Mouse (Mus musculus) kidney, adult 18-20 months (tissue): Measurements from ENCODE around the gene Chst8.

Experiments used
- DNase-seq: peaks from one replicate; pipeline ENCODE4 v3.0.0; 2021

The Chst8 gene

DNA sequence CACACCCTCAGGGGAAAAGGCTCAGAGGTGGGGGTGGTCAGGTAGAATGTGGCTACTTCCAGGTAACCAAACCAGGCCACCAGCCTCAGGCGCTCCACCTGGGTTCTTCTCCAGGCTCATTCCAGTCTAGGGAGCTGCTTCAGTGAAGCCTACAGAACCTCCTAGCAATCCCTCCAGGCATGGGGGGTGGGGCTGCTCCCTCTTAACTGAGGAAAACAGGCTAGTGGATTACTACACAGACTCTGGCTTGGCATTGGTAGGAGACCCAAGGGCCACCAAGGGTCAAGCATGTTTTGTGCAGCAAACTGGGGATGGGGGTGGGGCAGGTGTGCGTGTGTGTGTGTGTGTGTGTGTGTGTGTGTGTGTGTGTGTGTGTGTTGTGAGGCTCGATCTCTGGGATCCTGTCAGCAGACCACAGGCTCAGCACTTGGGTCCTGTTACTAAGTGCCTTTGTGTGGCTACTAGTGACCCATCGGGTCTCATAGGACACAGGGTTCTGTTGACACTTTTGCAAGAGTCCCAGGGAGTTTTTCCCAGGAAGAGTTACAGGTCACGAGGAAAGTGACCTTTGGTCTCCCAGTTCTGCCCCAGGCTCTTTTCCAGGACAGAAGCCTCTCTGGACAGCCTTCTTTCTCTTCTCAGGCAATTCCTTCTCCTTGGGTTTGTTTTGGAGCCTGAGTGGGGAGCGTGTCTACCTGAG lies 153.0 kb downstream of the Chst8 start:
- DNase-seq, result peak; percentile 65

DNA sequence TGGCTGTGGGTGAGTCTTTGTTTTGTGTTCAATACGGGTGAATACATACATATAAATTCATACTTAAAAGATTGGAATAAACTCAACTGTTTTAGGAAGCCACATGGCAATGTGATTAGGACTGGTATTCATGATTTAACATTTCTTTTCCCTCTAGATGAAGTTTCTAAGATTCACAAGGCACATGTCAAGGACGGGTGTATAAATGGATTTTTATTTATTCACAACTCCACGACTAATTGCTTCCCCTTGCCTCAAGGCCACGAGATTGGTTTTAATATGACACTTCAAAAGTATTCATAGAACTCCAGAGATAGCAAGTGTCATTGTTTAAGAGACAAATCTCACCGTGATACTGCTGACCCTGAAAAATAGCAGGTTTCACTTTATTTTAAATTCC lies 155.9 kb downstream of the Chst8 start, which contains the start of gene Kctd15:
Gene Kctd15, minus strand, starts transcription at position 101 of the 400 bp plus-strand sequence.
- no peak for DNase-seq

DNA sequence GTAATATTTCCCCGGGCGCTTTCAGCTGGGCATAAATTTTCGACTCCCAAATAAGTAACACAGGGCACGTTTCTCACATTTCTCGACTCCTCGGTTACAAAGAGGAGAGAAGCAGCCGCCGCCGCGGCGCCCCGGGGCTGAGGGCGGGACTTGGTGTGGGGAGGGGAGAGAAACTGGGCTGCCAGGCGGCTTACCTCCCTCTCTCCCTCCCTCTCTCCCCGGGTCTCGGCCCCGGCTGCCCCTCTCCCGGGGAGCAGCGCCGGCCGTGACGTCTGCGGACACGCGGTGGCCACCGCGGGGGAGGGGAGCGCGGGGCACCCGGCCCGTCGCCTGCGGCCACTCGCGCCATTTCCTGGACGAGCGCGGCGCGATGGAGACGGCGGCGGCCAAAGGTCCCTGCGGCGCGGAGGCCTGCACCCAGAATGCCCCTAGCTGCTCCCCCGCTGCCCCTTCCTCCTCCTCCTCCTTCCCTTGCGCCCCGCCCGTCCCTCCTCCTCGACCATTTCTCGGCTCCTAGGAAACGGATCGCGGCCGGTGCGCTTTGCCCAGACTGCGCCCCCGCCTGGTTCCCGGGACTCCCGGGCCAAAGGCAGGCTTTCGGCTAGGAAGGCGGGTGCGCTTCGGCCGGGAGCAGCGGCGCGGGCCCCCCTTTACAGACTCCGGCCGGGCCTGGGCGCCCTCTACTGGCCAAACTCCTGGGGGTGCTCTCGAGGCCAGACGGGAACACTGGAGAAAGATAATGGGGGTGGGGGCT lies 157.2 kb downstream of the Chst8 start:
- DNase-seq, result peak; percentile 92

DNA sequence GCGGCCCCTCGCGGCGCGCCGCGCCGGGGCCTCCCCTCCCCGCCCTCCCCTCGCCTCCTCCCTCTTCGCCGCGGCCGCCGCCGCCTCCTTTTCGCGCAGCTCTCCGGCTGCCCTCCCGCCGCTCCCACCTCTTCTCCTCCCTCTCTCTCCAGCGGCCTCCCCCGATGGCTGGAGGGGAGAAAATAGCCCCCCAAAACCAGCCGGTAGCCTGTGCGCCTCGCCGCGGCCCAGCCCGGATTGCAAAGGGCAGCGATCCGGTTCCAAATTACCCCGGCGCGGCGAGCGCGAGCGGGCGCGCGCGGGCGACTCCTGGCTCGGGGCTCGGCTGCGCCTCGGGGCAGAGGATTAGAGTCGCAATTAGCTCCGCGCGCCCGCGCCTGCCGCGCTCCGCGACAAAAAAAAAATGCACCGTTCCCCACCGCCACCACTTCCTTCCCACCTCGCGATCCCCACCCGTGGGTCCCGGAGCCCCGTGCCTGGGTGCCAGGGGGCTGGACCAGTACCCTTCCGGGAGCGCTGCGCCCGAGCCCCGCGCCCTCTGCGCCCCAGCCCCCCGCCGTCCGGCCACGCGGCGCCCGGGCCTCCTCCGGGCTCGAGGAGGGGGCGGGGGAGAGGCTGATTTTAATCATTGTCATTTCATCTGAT lies 157.9 kb downstream of the Chst8 start:
- DNase-seq, result peak; percentile 80

DNA sequence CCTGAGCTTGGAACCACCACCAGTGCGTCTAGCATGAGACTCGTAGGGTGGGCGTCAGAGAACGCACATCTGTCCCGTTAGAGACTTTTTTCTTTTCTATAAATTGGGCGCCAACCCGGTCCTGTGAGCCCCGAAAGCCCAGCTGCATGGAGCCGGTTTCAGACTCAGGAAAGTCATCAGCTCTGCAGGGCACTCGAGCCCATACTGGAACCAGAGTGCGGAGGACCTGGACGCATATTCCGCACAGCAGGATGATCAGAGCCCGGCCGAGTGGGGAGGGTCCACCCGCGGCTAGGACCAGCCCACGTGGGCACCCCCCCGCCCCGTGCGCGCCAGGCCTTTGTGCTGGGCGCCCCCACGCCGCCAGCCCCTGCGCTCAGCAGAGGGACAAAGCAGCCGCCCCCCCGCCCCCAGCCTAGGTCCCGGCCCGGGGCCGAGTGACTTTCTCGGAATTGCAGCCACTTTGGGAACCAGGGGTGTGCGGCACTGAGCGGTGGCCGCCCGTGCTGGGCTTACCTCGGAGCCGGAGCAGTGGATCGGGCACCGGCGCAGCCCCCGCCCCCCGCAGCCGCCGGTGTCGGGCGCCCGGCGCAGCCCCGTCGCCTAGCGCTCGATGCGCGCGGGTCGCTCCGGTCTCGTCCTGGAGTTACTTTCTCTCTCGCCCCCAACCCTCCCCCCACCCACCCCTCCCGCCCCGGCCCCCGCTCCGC lies 158.6 kb downstream of the Chst8 start:
- peak; percentile 55 for DNase-seq

DNA sequence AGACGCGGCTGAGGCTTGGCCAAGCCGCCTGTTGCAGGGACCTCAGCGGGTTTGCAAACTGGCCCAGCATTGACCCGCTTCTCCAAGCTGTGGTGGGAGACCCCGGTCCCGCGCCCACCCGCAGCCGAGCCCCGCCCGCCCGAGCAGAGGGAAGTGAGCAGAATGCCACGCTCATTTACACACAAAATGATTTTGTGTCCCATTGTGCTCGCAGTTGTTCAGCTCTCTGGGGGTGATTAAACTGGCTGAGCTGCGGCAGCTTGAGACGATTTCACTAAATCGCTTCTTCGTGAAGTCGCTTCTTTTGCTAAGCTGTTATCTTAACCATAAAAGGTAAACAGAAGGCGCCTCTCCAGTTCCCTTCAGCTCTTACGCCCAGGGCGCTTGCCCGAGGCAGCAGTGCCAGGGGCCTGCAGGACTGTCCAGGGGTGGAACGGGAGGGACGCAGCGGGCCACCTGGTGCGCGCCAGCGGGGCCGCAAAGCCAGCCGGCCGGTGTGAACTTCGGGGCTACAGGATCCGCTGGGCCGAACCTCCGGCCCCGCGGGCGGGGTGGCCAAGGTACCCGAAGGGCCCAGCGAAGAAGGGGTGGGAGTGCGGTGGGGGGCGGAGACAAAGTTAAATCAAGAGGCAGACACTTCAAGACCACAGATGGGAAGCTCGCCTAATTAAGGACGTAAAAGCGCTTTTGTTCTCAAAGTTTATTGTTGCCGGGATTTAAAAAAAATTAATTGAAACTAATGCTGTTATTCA lies 159.6 kb downstream of the Chst8 start:
- peak; percentile 41 for DNase-seq

DNA sequence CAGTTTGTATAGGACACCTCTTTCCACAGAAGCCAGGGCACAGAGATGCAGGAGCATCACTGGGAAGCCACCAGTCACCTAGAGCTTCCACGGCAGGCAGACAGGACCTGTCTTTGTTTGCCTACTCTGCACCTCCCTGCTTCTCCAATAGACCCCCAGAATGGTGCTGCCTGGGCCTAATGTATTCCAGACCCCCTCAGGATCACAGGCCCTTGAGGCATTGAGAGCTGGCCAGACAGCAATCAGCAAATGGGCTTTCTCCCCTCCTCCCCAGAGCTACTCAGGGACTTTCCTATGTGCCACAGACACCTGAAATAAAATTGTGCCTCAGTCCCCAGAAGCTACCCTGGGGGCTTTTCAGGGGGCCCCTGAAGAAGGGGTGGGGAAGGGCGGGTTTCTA lies 161.1 kb downstream of the Chst8 start:
- DNase-seq, result no peak

DNA sequence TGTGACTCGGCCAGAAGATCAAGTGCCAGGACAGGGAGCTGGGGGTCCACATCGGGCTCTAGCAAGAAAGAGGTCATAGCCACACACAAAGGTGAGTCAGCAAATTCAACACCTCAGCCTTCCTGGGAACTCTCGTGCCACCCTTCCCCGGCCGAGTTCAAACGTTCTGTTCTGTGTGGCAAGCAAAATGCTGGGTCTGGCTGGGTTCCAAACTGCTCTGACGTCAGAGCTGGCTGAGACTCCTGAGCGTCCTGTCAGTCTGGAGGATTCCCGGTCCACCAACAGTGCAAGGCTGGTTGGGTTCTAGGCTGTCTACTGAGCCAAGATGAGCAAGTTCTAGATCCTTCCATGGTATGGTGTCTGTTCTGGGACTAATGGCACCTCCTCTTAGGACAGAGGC lies 165.5 kb downstream of the Chst8 start:
- peak; percentile 89 for DNase-seq

DNA sequence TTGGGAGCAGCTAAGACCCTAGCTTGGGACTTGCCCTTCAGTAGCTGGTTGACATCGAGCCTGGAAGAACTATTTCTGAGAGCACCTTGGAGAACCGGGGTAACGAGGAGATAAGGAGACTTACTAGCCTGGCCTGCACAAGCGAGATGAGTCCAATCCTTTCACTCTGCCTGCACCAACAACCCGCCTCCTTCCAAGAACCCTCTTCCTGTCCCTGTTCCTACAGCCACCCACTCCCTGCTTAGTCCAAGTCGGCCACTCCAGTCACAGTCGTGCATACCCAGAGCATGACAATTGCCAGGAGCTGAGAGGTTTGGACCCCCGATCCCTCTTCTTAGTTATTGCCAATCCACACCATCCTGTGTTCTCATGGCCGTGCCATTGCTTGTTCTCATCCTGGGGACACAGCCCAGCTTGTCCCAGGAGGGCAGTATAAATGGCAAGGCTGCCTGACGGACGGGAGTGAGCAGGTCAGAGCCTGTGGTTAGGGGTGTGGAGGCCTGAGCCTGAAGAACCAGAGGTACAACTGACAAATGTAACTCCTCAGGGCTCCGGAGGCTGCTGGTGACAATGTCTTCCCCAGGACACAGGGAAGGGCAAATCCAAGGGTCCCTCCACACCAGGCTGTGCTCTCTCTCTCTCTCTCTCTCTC lies 166.2 kb downstream of the Chst8 start:
- no peak for DNase-seq

DNA sequence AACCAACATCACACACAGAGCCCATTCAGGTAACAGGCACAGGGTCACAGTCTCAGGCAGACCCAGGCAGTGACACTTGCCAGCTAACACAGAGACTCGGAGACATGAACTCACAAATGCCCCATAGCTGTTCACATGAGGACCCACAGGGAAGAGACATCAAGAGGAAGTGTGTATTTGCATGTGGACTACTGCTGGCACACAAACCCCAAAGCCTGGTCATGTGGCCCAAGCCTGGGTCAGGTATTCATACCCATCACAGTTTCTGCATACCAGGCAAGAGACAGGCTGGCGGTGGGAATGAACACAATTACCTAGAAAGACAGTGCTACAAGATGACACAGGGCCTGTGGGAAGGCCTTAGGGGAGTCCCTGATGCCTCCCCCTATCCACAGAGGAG lies 166.9 kb downstream of the Chst8 start:
- DNase-seq, result no peak

DNA sequence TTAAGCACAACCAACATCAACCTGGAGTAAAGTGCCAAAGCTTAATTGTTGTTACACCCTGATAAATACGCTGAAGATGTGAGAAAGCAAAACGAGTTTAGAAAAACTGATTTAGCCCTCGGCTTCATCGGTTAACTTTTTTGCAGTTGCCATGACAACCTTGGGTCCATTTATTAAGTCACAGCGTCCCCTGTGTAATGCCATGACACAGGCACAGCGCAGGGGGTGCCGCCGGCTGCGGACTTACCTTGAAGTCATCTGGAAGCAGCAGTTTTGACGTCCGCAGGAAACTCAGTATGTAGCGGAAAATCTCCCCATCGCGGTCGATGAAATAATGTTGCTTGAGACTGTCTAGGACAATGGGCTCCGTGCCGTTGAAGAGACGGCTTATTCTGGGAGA lies 167.9 kb downstream of the Chst8 start:
- no peak for DNase-seq

DNA sequence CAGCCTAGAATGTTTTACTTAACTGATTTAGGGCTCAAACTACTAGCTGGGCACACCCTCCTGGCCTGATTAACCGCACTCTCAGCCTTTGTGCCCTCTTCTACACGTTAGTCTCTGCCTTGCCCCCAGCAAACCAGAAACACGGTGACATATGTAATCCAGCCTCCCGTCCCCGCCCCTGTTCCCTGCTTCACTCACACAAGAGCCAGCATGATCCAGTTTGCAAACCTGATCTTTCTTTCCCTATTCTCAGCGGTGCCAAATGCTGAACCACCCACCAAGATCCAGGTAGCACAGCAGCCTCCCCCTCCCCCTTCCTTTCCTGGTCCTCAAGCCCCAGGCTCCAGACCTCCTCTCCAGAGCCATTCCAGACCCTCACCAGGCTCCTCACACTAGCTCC lies 169.2 kb downstream of the Chst8 start:
- DNase-seq, result no peak

DNA sequence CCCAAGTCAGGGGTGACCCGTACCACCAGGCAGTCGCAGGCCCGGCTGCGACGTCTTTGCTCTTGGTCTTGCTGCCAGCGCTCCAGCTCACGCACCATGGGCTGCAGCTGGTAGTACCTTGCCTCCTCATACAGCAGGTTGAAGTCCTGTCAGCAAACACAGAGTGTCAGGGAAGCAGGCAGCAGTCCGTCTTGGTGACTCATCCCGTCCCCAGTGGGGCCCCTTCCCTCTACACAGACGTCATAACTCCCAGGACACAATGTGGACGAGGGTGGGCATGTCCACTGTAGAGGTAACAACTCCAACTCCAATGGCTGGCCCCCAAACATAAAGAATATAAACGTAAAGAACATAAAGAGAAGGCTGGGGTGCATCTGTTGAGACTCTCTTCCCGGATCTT lies 170.5 kb downstream of the Chst8 start:
- DNase-seq, result no peak

DNA sequence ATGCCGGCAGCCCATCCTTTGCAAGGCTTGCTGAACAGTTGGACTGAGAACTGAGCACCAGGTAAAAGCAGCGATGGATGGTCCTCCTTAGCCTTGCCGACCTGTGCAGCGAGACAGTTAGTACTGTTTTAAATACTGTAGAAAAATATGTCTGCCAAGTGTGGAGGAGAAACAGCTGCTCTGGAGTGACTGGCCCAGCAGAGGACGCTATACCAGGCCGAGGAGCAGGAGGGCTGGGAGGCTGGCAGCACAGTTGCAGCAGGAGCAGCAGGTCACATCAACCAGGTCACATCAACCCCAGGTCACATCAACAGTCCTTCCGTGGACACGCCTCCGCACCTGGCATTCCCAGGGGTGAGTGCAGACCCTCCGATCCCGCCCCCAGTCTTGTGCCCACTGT lies 172.7 kb downstream of the Chst8 start:
- no peak for DNase-seq

DNA sequence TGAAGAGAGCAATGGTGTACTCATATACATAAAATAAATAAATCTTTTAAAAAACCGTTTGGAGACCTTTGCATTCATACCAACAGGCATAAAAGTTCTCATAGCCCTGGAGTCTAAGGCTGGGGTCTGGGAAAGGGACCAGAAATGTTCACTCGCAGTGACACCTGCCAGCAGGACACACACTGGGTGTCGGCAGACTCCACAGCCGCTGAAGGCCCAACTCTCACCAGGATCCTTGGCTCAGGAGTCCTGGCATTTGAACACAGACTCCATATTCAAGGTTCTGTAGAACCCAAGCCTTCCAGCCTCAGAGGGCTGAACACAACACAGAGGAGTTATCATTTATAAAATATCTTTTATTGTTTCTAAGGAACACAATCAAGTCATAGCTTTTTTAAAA lies 175.8 kb downstream of the Chst8 start:
- DNase-seq, result no peak

DNA sequence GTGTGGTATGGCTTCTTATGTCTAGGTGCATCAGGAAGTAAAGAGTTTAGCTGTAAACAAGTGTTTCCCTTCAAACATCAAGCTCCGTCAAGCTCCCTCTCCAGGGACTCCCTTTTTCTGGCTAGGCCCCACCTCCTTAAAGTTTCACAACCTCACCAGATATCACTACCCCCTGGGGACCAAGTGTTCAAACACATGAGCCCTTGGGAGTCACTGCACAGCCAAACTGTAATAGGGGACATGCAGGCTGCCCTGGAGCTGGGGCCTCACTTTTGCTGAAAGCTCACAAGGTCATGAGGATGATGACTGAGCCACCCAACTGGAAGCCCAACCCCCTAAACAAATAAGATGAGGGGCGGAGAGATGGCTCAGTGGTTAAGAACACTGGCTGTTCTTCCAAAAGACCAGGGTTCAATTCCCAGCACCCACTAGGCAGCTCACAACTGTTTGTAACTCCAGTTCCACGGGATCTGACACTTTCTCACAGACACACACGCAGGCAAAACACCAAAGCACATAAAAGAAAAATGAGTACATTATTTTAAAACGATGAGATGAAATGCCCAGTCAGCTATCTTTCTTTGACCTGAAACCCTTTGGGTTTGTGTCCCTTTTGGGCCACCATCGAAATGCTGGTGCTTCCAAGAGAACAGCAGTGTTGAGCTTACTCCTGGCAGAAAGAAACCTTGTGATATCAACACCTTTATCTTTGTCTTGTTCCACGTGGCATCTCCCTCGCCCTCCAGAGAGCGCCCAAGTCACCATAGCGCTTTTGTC lies 179.4 kb downstream of the Chst8 start:
- DNase-seq, result no peak

DNA sequence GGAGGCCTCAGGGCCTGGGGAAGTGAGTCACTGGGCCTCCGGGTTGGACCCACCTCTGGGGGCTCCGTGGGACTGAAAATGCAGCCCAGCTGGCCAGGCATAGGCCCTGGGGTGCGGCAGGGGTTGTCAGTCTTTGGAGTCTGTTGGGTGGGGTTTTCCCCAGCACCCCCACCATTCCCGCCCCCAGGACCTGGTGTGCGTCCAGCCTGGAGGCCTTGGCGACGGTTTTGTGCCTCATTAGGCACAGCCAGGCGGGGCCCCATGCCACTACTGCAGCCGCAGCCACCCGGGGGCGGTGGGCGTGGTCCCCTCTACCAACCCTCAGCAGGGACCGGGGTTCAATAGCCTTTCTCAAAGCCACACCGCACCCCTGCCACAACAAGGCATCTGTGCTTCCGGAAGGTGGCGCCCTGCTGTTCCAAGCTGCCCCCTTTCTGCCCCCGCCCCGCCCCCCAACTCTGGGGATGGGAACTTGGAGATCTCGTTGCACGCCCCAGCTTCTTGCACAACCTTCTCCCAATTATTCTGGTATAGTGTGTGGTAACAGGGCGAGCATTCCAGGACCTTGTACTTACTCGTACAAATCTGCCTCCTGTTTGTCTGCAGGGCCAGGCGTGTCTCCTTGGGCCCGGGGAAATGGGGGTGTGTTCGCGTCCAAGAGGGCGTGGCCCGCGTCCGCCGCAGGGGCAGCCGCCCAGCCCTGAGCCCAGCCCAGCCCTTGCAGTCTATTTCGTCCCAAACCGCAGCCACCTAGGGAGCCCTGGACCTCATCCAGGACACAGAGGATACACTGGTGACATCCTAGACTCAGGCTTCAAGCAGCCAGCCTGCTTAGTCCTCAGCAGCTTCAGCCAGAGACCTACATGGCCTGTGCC lies 182.1 kb downstream of the Chst8 start:
- DNase-seq, result peak; percentile 48

DNA sequence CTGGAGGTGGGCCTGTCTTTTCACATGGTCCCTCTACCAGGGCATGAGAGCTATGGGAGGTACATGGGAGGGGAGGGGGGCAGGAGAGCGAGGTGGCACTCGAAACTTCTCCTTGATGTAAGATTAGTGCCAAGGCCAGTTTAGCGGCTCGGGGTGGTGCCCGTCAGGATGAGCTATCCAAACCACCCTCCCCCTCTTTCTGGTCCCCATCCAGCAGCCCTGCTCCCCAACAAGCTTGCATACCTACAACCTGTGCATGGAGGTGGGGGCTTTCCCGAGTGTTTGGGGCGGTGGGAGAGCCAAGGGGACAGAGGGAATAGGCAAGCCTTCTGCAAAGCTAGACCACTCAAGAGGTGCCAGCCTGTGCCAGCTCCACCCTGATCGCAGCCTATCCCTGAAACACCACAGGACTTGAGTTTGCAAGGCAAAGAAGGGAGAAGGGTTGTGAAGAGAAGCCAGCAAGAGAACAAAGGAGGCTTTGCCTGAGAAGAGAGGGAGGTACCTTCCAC lies 182.8 kb downstream of the Chst8 start:
- no peak for DNase-seq
